Mouse (Mus musculus) lung, embryonic 14.5 days (tissue): ENCODE measurements around the gene Psmc2. TPM values are rescaled to one million over a fixed set of nuclear protein-coding genes. Genes with fewer than 3 reads are reported as not detected.

Experiments
- ATAC-seq: fragments of 200-750 bp; cut with Nextera tagmentation; 2 replicates; pipeline ENCODE4 v1.8.0; 2017; ENCODE audit warnings: mild to moderate bottlenecking, moderate TSS enrichment, moderate library complexity; ENCODE audit not compliant: insufficient read depth
- DNase-seq: peaks from one replicate; pipeline ENCODE4 v3.0.0-alpha.2; 2015
- H3K27ac ChIP-seq: fragments of 300-500 bp; sonication (generic); 2 replicates; pipeline ENCODE4 v1.5.1; 2014; ENCODE audit warnings: low read depth, mild to moderate bottlenecking, moderate library complexity
- H3K27me3 ChIP-seq: fragments of 300-500 bp; sonication (generic); 2 replicates; pipeline ENCODE4 v1.6.1; 2014; ENCODE audit warnings: low read length, control low read depth; ENCODE audit not compliant: insufficient read depth
- H3K36me3 ChIP-seq: fragments of 300-500 bp; sonication (generic); 2 replicates; pipeline ENCODE4 v1.6.1; 2014; ENCODE audit warnings: control low read depth; ENCODE audit not compliant: insufficient read depth
- H3K4me1 ChIP-seq: fragments of 300-500 bp; sonication (generic); 2 replicates; pipeline ENCODE4 v1.6.1; 2014; ENCODE audit warnings: antibody characterized with exemption, control low read depth; ENCODE audit not compliant: insufficient read depth
- H3K4me2 ChIP-seq: fragments of 300-500 bp; sonication (generic); 2 replicates; pipeline ENCODE4 v1.6.1; 2014; ENCODE audit warnings: mild to moderate bottlenecking
- H3K4me3 ChIP-seq: fragments of 300-500 bp; sonication (generic); 2 replicates; pipeline ENCODE4 v1.5.1; 2014; ENCODE audit warnings: low read depth, low read length
- H3K9ac ChIP-seq: fragments of 300-500 bp; sonication (generic); 2 replicates; pipeline ENCODE4 v1.6.1; 2014
- H3K9me3 ChIP-seq: fragments of 300-500 bp; sonication (generic); 2 replicates; pipeline ENCODE4 v1.6.1; 2016; ENCODE audit warnings: low read depth, low read length, control low read depth
- CTCF ChIP-seq: IDR thresholded peaks from 2 replicates; pipeline ENCODE4 v1.5.1; 2016; ENCODE audit warnings: antibody characterized with exemption, low read depth
- WGBS: fragments of 180-500 bp; shearing (Covaris S2); extraction: QIAGEN DNeasy Blood & Tissue Kit; methylation state at CpG from one replicate; pipeline ENCODE4 v1.1.7; 2014; 5-methylcytosine and 5-hydroxymethylcytosine counted together
- polyA plus RNA-seq: library from polyadenylated mRNA; unstranded; fragments of >200 nt; fragmentation: Nextera tagmentation; extraction: Ambion mirVana; gene quantifications from 2 replicates; pipeline ENCODE4 v1.2.1, GENCODE M21; 2014

The Psmc2 gene
- polyA plus RNA-seq, 1 experiment from 2014 or later: 190 TPM

DNA sequence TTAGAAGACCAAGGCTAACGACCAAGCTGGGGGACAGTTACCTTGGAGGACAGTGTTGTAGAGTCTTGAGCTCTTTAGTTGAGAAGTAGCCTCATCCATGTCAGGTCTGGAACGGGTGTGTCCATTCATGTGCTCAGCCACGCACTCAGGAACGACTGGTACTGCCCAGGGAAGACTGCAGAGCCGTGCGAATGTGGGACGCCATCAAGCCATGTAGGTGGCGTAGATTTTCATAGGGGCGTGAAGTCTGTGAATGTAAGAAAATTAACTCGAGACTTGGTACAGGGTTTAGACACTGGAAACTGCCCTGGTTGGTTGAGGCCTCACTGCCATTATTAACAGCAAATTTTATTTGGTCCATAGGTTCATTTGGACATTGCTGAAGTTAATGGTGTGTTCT, 41.5 kb upstream of the Psmc2 start:
- H3K27me3 ChIP-seq: no peaks in the 10 kb centered on the region
- peaks cover 97% of the 10 kb centered on the region for H3K36me3 ChIP-seq
- H3K9ac ChIP-seq: no peak overlapping the region
- no peak overlapping the region for H3K4me3 ChIP-seq
- H3K4me1 ChIP-seq: no peaks in the 10 kb centered on the region
- no peak for TF ChIP-seq CTCF
- H3K9me3 ChIP-seq: no peaks in the 10 kb centered on the region
- H3K4me2 ChIP-seq: no peak overlapping the region
- ATAC-seq: no peak
- no peak overlapping the region for H3K27ac ChIP-seq
- WGBS: 94% methylated on average over 10 of the region's 10 CpGs
- DNase-seq: no peak

- ATAC-seq (no peak), DNase-seq (no peak)
- Histone ChIP-seq H3K4me1 (no peaks in the 10 kb centered on the region), H3K36me3 (peaks cover 95% of the 10 kb centered on the region), H3K4me2 (no peak overlapping the region), H3K9me3 (no peaks in the 10 kb centered on the region), H3K9ac (no peak overlapping the region), H3K4me3 (no peak overlapping the region), H3K27ac (no peak overlapping the region), H3K27me3 (no peaks in the 10 kb centered on the region)
- no peak for TF ChIP-seq CTCF
These were observed 40.4 kb upstream of the Psmc2 start for GRCm38 (mm10) chr5:21744651-21745050.

- Histone ChIP-seq H3K9me3 (no peaks in the 10 kb centered on the region), H3K27ac (no peak overlapping the region), H3K4me2 (no peak overlapping the region), H3K9ac (no peak overlapping the region), H3K36me3 (peaks cover 93% of the 10 kb centered on the region), H3K27me3 (no peaks in the 10 kb centered on the region), H3K4me1 (no peaks in the 10 kb centered on the region), H3K4me3 (no peak overlapping the region)
- DNase-seq: no peak
- WGBS: 96% methylated on average over 6 of the region's 8 CpGs
- TF ChIP-seq CTCF: no peak
- ATAC-seq: no peak
These were observed 39.1 kb upstream of the Psmc2 start for GRCm38 (mm10) chr5:21745966-21746365.

- DNase-seq (no peak), ATAC-seq (no peak)
- WGBS: 90% methylated on average over 4 of the region's 4 CpGs
- H3K9ac ChIP-seq: no peak overlapping the region
- no peaks in the 10 kb centered on the region for H3K27me3 ChIP-seq
- peaks cover 64% of the 10 kb centered on the region for H3K36me3 ChIP-seq
- no peak overlapping the region for H3K4me2 ChIP-seq
- no peak for TF ChIP-seq CTCF
- H3K27ac ChIP-seq: no peak overlapping the region
- no peaks in the 10 kb centered on the region for H3K9me3 ChIP-seq
- no peaks in the 10 kb centered on the region for H3K4me1 ChIP-seq
- no peak overlapping the region for H3K4me3 ChIP-seq
These were observed 16.6 kb upstream of the Psmc2 start for GRCm38 (mm10) chr5:21768506-21768905.

GRCm38 (mm10) chr5:21769841-21770240, 15.2 kb upstream of the Psmc2 start:
- Histone ChIP-seq H3K36me3 (peaks cover 63% of the 10 kb centered on the region), H3K4me3 (no peak overlapping the region), H3K27me3 (no peaks in the 10 kb centered on the region), H3K27ac (no peak overlapping the region), H3K9me3 (no peaks in the 10 kb centered on the region), H3K9ac (no peak overlapping the region; the same call in 1 of the 2 replicates), H3K4me2 (no peak overlapping the region), H3K4me1 (no peaks in the 10 kb centered on the region)
- DNase-seq: no peak
- TF ChIP-seq CTCF: no peak
- no peak for ATAC-seq
- WGBS: 92% methylated on average over 6 of the region's 6 CpGs

DNA sequence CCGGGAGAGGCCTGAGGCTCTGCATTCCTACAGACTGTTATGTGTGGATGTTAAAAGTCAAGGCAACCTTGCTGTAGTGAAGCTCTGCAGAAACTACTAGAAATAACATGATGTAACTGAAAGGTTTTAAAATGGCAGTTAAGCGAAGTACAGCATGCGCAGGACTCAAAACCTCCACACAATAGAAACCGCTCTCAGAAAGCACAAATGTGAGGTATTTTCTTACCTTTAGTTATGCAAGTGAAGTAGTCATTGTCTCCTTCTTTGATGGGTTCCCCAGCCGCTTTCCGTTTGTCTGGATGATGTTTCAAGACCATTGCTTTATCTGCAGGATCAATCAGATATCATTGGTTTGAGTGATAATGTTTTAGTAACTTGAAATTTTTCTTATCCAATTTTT, 8.6 kb upstream of the Psmc2 start:
- Histone ChIP-seq H3K4me1 (no peaks in the 10 kb centered on the region), H3K9me3 (no peaks in the 10 kb centered on the region), H3K27ac (no peak overlapping the region), H3K27me3 (no peaks in the 10 kb centered on the region), H3K9ac (no peak overlapping the region), H3K4me3 (no peak overlapping the region), H3K4me2 (no peak overlapping the region), H3K36me3 (peaks cover 64% of the 10 kb centered on the region)
- DNase-seq (no peak), ATAC-seq (no peak)
- TF ChIP-seq CTCF: no peak
- WGBS: 93% methylated on average over 6 of the region's 6 CpGs

DNA sequence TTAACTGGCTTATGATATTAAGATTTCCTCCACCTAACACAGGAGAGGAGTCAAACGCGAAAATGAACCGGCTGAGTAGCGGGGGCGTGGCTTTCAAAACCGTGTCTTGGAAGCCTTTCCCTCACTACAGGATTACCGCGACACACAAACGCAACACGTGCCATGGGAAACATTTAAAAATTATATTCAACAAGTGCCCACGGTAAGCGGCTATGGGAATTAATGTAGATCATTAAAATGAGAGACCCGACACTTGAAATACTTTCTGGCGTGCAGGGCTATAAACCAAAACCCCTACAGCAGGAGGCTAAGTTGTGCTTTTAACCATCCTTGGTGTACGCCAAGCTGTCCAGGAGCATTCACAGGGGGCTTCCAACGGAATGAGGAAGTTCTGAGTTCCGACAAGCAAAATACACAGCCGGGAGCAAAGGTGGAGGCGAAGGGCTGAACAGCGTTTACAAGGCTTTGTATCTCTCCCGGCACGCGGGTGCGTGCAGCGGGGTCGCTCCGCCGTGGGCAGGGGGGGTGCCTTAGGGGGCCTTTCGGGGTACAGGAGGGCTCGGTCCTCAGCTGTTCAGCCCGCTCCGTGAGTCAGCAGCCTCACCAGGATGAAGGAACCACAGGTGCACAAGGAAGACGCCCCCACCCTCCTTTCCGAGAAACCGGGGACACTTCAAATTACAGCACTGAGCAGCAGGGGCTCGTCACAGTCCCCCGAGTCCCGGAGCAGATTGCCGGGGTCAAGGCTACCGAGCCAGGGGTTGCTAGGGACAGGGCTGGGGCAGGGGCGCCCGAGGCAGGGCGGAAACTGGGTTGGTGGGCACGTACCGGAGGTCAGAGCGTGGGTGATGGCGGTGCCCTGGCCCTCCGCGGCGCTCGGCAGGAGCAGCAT, 676 bp upstream of the Psmc2 start:
- H3K27ac ChIP-seq: peak overlapping the region; percentile 69
- ATAC-seq (peak; percentile 67), DNase-seq (peak; percentile 46)
- peak overlapping the region; percentile 73 for H3K9ac ChIP-seq
- H3K4me2 ChIP-seq: peak overlapping the region; percentile 93
- peaks cover 34% of the 10 kb centered on the region for H3K36me3 ChIP-seq
- H3K9me3 ChIP-seq: no peaks in the 10 kb centered on the region
- H3K4me1 ChIP-seq: no peaks in the 10 kb centered on the region
- TF ChIP-seq CTCF: no peak
- H3K4me3 ChIP-seq: peak overlapping the region; percentile 90
- under 1% methylated on average over 46 of the region's 51 CpGs for WGBS
- H3K27me3 ChIP-seq: no peaks in the 10 kb centered on the region
